Mouse (Mus musculus) adrenal gland, postnatal 4 days (tissue): ENCODE data around the gene Rtn1. TPM values are rescaled to one million over a fixed set of nuclear protein-coding genes. Genes with fewer than 3 reads are reported as not detected.

Experiments used
- DNase-seq, 2 experiments: peaks; one replicate each; pipeline ENCODE4 v3.0.0; 2021 to 2022; ENCODE audit warnings: low spot score in 2 of 2, mixed read lengths in 2 of 2
- total RNA-seq, 2 experiments: library from RNA; stranded (reverse); gene quantifications; 2 replicates each; pipeline ENCODE4 v1.2.3; 2021

Gene Rtn1
- total RNA-seq, 2 experiments from 2014 or later = 66.3 to 86.5 TPM

GRCm38 (mm10) chr12:72285366-72286345 is 123.2 kb downstream of the Rtn1 start:
- no peak for DNase-seq

GRCm38 (mm10) chr12:72284576-72284975 is 124.3 kb downstream of the Rtn1 start:
- no peak for DNase-seq

DNA sequence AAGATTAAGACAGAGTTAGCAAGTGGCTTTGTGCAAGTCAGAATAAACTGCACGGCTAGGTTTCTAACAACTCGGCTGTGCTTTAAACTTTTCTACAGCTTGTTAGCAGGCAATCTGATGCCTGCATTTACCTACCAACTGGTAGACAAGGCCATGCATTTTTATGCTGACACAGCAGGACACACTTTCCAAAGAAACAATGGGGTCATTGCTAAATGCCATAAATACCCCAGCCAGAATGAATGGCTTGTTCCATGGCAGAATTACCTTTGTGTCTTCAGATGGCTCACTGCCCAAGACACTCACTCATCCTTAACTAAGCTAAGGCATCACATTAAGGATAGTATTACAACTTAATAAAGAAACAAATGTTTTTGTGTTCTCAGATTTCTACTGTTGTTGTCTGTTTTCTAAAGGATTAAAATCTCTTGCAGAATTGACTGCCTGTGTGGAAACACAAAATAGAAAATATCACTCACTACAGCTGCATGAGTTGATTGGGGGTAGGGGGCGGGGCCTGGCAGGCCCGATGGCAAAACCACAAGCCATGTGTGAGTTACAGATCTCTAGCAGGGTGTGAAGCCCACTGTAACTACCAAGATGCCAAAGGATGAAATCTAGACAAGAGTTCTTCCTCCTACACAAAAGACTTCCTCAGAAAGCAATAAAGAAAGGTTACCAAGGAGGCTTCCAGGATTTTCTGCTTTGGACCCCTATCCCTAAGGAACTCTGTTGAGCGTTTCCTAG is 129.6 kb downstream of the Rtn1 start:
- DNase-seq = no peak

DNA sequence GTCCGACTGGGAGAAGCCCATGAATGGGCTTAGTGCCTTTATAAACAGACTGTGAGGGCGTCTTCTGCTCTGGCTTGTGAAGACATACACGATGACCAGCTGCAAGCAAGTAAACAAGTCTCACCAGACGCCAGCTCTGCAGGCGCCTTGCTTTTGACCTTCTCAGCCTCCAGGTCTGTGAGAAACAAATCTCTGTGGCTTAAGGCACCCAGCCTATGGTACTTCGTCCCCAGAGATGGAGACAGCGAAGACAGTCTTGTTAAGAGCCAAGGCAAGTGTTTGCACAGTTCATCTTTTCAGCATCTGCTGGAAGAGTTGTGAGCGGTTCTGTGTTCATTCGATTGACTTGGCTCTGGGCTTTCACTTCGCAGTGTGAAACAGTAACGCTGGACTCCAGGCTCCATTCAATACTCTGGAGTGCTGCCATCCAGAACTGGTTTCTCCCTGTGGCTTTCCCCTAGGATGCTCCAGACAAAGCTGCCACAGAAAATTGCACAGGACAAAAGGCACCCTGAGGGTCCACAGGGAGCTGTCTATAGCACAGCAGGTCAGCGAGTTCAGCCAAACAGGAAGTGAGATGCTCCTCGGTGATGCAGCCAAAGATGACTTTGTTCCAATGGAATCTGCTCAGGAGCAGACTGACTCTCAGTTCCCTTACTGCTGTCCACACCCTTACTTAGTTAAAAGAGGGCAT is 135.0 kb downstream of the Rtn1 start:
- no peak for DNase-seq

DNA sequence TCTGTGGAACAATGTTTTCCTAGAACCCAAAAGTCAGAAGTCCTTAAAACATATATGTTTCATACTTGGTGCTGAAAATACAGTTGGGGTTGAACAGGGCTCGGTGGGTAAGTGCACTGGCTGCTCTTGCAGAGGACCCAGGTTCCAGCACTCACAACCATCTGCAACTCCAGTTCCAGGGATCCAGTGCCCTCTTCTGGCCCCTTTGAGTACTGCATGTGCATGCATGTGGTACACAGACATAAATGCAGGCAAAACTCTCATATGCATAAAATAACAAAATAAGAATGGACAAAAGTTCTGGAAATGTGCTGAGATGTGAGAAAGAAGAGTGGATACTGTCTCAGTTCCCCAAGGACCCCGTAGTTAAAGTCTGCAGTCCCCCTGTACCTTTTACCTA is 141.2 kb downstream of the Rtn1 start:
- no peak for DNase-seq

- DNase-seq = no peak
Measured at GRCm38 (mm10) chr12:72265261-72266228, 143.3 kb downstream of the Rtn1 start.

DNA sequence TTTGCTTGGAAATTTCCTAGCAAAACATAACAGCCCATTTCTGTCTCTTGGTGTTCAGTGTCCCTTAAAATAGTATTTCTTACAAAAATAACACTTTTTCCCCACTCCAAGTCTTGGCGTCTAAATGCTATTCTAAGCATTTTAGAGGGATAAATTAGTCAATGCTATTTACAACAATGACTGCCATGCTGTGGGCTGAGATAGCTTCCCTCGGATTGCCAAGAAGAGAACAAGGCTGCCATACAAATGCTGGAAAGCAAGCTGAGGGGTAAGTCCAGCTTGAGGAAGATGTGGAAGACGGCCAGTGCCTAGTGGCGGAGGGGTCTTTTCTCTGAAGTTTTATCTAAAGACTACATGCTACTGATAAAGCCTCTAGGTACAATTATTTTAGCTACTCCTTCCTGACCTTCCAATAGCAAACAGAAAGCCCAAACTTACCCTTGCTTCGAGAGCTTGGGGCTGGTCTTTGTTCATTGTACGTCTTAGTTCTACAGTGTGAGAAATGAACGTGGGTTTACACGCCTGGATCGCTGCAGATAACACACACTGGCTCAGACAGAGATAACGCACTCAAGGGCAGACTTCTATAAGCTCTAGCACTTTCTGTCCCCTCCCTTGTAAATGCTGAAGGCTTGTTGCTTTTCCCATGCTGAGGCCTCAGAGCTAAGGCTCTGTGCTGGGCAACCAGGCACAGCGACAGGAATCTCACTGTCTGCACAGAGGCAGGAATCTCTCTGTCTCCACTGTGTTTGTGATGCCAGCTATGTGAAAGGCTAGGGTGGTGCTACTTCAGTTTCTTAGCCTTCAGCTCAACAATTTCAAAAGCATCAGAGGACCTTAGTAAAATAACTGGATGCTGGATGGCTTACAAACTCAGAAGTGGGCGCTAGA is 145.4 kb downstream of the Rtn1 start:
- no peak for DNase-seq

DNA sequence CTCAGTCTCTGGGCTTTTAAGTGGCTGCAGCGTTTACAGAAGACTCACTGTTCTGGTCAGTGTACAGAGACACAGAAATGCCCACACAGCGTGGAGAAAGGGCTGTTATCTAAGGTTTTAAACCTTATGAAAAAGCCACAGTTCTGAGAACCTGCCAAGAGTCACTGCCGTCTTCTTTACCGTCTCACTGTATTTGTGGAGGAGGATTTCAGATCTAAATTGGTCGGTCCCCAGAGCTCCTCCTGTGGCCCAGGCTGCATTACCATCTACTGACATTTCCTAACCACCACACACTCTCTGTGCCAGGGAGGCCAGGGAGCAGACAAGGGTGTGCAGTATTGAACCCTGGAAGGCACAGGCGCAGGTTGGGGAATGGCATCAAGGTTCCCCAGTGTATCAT is 151.9 kb downstream of the Rtn1 start:
- DNase-seq = no peak

GRCm38 (mm10) chr12:72253040-72253439 is 155.8 kb downstream of the Rtn1 start:
- no peak for DNase-seq

DNA sequence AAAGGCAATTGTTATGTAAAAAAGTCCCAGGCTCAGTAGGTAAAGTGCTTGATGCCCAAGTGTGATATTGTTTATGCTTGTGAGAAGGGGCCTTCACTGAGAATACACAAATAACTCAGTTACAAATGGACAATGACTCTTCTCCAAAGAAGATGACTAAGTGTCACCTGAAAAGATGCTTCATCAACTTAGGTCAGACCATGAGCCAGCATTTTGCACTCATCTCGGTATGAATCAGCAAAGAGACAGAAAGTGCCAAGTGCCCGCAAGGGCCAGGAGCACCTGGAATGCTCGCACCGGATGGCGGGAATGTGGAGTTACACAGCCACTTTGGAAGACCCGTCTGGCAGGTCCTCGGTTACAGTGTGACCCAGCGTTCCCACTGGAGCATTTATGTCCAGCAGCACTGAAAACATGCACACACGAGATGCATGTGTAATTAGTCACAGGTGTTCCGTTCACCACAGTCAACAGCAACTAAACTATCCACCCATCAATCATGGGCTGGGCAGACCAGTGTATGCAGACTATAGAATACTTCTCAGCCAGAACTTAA is 156.9 kb downstream of the Rtn1 start:
- DNase-seq = no peak

GRCm38 (mm10) chr12:72244951-72245350 is 163.9 kb downstream of the Rtn1 start:
- no peak for DNase-seq

DNA sequence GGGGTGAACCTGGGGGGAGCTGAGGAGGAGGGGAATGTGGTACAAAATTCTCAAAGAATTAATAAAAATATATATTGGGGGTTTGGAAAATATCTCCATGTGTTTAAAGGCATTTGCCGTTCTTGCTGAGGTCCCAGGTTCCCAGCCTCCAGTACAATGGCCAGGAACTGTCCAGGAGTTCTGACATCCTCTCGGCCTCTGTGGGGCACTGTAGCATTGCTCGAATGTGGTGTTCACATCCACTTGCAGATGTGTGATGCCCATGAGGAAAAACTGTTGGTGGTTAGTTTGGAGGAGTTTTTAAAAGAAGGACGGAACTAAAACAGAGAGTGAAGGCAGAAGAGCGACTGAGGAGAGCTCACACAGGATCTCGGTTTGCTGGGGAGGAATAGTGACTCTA is 166.0 kb downstream of the Rtn1 start:
- no peak for DNase-seq

GRCm38 (mm10) chr12:72240506-72240905 is 168.3 kb downstream of the Rtn1 start:
- DNase-seq = no peak

DNA sequence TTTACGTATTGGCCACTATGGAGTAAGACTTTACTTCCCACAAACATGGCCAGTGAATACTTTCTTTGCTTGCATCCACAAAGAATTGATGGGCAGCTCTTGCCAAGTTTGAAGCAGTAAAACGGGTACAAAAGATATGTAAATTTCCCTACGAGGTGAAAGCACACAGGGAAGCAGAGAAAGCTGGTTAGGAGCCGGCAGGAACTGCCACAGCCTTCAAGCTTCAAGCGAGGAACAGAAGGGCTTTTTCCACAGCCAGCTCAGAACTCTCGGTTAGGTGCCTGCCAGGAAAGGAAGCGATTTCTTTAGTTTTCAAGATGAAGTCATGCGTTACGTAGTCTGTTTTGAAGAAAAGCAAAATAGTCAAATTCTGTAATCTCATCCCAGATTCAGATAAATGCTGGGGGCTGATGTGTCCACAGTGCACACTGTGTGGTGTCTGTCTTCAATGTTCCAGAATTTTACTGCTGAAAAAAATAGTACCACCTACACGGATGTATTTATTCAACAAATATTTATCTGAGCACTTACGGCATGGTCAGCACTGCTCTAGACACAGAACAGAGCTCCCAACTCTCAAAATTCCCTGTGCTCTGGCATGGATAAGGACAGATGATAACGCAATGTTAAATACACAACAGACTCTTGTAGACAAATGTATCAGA is 169.5 kb downstream of the Rtn1 start:
- no peak for DNase-seq

GRCm38 (mm10) chr12:72237251-72237650 is 171.6 kb downstream of the Rtn1 start:
- no peak for DNase-seq

- DNase-seq = peak; percentile 5 to 19
Measured at GRCm38 (mm10) chr12:72236564-72237011, 172.3 kb downstream of the Rtn1 start.

- DNase-seq = no peak
Measured at GRCm38 (mm10) chr12:72235621-72236351, 173.1 kb downstream of the Rtn1 start.

GRCm38 (mm10) chr12:72234966-72235365 is 173.9 kb downstream of the Rtn1 start:
- DNase-seq = no peak
